8 mouse cellular contexts compared by ENCODE assay signal in genomic region chr19:27429745-27430251, GRCm38 (mm10). TPM values are rescaled to one million over a fixed set of nuclear protein-coding genes. Genes with fewer than 3 reads are reported as not detected.
A peak's percentile ranks its signal among the peaks of the same experiment; 100 is the strongest.
DNase-seq lines count a peak whose midpoint lies in the region; ATAC-seq and TF ChIP-seq lines count a peak whose summit lies in the region.

Pum3 (minus strand) TSS chr19:27429825.

- H3K4me1 ChIP-seq in cortical plate, adult 2 months (ENCODE audit: control insufficient read depth, insufficient read depth, low read length): peaks cover 2% of the 10 kb centered on the region; the same call in 1 of the 2 replicates
- peaks cover 36% of the 10 kb centered on the region for H3K4me1 ChIP-seq in megakaryocyte, embryonic 14.5 days

- peak; percentile 96 for ATAC-seq in activated CD4-positive, CD25-positive, alpha-beta regulatory T cell, adult 4 months

- no peak for TF ChIP-seq CTCF in cortical plate, adult 2 months (IDR thresholded peaks at IDR 0.05; ENCODE audit: extremely low read depth, insufficient read depth, low read length)

- peaks cover 5% of the 10 kb centered on the region for H3K27me3 ChIP-seq in megakaryocyte, embryonic 14.5 days (replicated peaks)

- H3K27ac ChIP-seq in cortical plate, adult 2 months (ENCODE audit: insufficient read depth, low read length): no peak within 1 kb of the TSS; the same call in none of the 2 replicates

- H3K36me3 ChIP-seq in megakaryocyte, embryonic 14.5 days (replicated peaks; ENCODE audit: low read length): peaks cover 23% of the 10 kb centered on the region

- peak; percentile 98 for TF ChIP-seq POLR2A in cortical plate, adult 2 months (IDR thresholded peaks at IDR 0.05; ENCODE audit: extremely low read depth, insufficient read depth, low read length)

- peak; percentile 93 to 96 for DNase-seq in gastrocnemius, adult 8-10 months (ENCODE audit: low spot score in 2 of 2)
- DNase-seq in hindlimb bud, embryonic 11.5 days (ENCODE audit: extremely low spot score, low read depth, low spot score): peak; percentile 98
- peak; percentile 97 to 99 for DNase-seq in left cerebral cortex, adult 8-10 months (ENCODE audit: low spot score in 2 of 2)
- DNase-seq in right cerebral cortex, postnatal 10 days (ENCODE audit: low spot score in 2 of 2): peak; percentile 99 to 100
- DNase-seq in urinary bladder, postnatal 25 days (ENCODE audit: low spot score): peak; percentile 85

- no peaks in the 10 kb centered on the region for H3K9me3 ChIP-seq in megakaryocyte, embryonic 14.5 days

- peak within 1 kb of the TSS; percentile 77 for H3K4me3 ChIP-seq in cortical plate, adult 2 months (ENCODE audit: insufficient read depth, low read length)
- H3K4me3 ChIP-seq in megakaryocyte, embryonic 14.5 days (replicated peaks): peak within 1 kb of the TSS; percentile 98

RNA-seq across cellular contexts. Expression of gene Pum3, which starts in this region (rescaled TPM):
- 10 to 100 TPM; 85.9 to 96.9 TPM for polyA plus RNA-seq in activated CD4-positive, CD25-positive, alpha-beta regulatory T cell, adult 4 months (2017; shearing (Covaris generic))
- 22.8 and 25.0 TPM in 2 replicates for polyA plus RNA-seq in cortical plate, adult 2 months (2012; rRNA removed)
- 10 to 100 TPM; 11.5 to 22.1 (median 17.6) TPM for total RNA-seq in gastrocnemius, adult 8-10 months (2022)
- total RNA-seq in left cerebral cortex, adult 8-10 months (2022): 10 to 100 TPM; 45.5 to 50.1 (median 48.1) TPM
- polyA plus RNA-seq in megakaryocyte, embryonic 14.5 days (2012; ENCODE audit: insufficient read depth, low replicate concordance): 14.1 and 34.0 TPM in 2 replicates
